Mouse (Mus musculus): Measurements from ENCODE around the gene Kdm5a. TPM values are rescaled to one million over a fixed set of nuclear protein-coding genes. Genes with fewer than 3 reads are reported as not detected.

The Kdm5a gene
- total RNA-seq (2021): 10 to 100 TPM; 46.0 to 47.5 TPM

DNA sequence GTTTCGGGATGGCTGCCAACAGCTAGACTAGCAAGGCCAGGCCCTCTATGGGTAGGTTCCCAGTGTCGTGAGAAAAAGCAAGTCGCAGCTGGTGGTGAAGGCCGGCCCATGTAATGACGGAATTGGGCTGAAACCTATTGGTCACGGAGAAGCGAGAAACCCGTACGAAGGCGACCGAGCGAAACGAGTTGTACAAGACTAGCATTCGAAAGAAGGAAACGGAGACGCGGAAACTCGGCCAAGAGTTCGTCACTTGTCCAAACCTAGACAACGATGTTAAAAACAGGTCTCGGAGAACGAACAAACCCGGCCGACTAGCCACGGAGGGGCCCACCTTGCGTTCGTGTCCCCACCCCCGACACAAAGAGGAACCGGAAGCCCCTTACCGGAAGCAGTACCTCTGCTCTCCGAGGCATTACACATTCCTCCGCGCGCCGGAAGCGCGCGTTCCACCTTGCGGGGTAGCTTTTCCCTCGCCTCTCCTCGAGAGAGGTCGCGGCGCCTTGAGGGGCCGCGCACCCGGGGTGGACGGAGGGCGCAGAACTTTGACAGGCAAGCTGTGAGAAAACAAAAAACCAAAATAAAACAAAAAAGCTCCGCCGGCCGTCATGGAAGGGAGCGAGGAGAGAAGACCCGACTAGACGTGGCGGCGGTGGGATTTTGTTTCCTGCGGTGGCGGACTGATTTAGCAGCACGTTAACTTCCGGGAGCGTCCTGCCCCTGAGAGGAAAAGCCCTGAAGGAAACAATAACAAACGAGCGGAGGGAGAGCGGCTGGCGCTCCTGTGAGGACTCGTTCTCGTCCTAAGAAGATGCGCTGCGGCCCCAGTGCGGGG, at the start of gene Kdm5a, which contains the start of gene Ccdc77:
Gene Kdm5a (plus strand): TSS at position 437 of the 835 bp plus-strand sequence.
Gene Ccdc77 (minus strand): TSS at position 687 of the 835 bp plus-strand sequence.
- intact Hi-C loops (cut with DNase I): no loop called here
- peak; percentile 96 for DNase-seq

DNA sequence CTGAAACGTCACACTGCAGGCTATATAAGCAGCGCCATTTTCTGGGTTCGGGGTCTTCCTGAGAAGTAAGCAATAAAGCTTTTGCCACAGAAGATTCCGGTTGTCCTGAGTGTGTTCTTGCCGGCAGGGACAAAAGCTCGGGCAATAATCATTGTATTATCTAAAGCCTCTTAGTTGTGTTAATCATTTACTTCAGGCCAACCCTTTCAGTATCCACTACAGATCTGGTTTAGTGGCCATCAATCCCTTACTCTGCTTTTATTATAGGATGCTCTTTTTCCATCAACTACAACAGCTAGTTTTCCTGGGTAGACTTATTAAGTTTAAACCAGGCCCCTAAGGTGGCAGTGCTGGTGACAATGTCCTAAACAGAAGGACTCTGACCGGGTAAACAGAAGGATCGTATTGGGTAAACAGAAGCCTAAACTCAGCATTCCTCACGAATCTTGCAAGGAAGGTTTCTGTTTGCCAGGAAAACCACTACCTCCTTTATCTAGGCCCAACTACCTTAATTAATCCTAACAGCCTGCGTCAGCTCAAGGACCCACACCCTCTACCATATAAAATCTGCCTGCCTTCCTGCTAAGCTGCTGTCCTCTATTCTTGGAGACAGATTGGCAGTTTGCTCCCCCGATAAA, 45.5 kb upstream of the Kdm5a start:
- no peak for DNase-seq
- intact Hi-C loops (cut with DNase I): no loop called here

DNA sequence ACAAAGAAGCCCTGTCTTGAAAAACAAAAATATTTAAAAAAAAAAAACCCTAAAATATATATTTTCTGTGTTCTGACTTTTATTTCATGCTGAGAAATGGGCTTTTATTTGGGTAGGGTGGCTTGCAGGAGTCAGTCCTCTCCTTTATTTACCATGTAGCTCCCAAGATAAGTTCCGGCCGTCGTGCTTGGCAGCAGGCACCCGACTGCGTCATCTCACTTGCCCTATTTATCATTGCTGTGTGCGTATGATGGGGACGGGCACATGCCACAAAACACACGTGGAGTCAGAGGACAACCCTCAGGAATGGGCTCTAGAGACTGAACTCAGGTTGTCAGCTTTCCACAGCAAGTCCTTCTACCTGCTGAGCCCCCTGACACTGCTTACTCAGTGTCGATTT, 44.8 kb upstream of the Kdm5a start:
- DNase-seq: peak in 1 of 2 experiments; percentile 10
- intact Hi-C loops (cut with DNase I): no loop called here

DNA sequence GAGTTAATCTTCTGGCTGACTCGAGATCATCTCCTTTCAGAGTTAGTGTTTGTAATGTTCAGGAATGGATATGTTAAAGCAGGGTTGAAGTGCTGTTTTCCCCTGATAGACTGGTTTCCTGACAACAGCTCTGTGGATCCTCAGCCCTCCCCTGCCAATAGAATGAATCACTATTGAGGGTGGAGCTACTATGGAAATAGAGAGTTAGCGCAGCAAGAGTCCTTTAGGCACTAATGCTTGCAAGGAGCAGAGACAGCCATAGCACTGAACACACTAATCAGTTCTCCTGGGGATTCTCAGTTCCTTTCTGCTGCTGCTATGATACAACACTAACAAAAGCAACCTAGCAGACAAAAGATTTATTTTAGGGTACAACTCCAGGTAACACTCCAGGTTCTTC, 43.6 kb upstream of the Kdm5a start:
- intact Hi-C loops (cut with DNase I): no loop called here

DNA sequence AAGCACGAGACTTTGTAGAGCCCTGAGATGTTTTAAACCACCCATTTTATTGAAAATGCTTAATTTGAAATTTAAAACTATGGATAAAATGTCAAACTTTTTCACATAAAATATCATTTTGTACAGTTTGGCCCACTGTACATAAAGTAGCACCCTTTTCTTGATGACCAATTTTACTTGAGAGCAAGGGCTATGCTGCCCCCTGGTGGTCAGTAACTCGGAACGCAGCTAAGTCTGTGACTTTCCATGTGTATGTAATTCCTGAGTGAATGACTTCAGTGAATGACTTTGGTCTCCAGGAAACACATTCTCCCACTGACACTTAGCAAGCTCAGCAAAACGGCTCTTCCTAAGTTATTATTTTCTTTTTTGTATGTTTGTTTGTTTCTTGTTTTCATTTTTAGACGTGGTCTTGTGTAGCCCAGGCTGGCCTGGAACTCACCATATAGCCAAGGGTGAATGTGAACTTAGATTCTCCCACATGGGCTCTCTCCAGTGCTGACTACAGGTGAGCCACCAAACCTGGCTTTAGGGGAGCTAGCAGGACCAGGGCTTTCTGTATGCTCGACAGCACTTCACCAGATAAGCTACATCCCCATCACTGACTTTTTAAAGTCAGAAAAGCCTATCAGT, 39.5 kb upstream of the Kdm5a start:
- DNase-seq: peak; percentile 74 to 83
- intact Hi-C loops (cut with DNase I): loop anchor here (2.0 kb wide), 1 partner anchor 102 kb away; no protein-coding TSS in a partner anchor

More for the DNA sequence above, 43.6 kb upstream of the Kdm5a start:
- no peak for DNase-seq

DNA sequence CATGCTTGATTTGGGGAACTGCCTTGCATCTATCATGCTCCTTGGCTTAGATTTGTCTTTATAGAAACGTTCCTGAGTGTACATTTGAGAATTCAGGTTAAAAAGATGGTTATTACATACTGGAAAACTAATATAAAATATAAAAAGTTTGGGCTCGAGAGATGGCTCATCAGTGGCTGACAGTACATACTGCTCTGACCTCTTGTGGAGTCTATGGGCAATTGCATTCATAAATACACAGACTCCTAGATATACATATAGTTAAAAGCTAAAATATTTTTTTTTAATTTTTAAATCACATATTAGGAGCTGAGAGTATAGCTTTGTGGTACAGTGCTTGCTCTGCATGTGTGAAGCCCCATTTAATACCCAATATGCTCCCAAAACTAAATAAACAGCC, 31.6 kb upstream of the Kdm5a start:
- intact Hi-C loops (cut with DNase I): no loop called here
- DNase-seq: no peak

DNA sequence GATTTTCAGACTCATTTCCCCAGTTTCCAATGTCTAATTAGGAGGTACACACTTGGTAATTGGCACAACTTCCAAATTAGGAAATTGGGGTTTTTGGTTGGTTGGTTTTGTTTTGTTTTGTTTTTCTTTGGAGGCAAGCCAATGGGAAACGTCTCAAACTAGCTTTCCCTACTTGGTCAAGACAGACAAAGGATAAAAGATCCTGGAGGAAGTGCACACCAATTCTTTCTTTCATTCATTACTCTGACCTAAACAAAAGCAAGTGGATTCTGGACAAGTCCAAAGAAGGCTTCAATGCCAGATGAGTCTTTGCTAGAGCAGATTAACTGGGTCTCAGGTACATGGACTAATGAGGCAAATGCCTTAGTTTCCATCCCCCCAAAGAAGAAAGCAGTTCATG, 19.9 kb upstream of the Kdm5a start:
- intact Hi-C loops (cut with DNase I): no loop called here
- no peak for DNase-seq

DNA sequence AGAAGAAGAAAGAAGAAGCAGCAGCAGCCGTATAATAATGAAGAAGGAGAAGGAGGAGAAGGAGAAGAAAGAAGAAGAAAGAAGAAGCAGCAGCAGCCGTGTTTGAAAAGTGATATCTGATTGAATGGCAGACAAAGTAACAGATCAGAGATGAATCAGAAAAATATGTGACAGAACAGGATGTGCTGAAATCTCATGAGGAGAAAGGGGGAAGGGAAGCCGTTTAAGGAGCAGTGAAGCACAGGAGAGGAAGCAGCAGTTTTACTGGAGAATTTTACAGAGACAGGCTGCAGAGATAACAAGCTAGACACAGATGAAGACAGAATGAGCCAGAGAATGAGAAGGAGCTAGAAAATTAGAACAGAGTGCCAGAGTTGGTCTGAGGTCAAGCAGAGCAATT, 14.9 kb upstream of the Kdm5a start:
- intact Hi-C loops (cut with DNase I): no loop called here
- no peak for DNase-seq

DNA sequence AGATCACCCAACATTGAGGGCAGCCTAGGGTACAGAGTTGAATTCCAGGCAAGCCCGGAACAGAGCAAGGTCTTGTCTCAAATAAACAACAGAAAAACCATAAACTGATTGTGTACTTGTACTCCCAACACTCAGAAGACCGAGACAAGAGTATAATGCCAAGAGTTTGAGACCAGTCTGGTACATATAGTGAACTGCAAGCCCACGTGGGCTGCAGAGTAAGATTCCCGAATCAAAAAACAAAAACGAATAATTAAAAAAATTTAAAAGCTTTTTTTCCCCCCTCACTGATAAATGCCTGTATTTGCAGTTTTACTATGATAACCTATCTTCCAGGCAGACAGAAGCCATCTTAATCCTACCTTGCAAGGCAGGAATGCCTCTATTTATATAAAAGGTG, 7.4 kb upstream of the Kdm5a start:
- DNase-seq: no peak
- intact Hi-C loops (cut with DNase I): no loop called here

DNA sequence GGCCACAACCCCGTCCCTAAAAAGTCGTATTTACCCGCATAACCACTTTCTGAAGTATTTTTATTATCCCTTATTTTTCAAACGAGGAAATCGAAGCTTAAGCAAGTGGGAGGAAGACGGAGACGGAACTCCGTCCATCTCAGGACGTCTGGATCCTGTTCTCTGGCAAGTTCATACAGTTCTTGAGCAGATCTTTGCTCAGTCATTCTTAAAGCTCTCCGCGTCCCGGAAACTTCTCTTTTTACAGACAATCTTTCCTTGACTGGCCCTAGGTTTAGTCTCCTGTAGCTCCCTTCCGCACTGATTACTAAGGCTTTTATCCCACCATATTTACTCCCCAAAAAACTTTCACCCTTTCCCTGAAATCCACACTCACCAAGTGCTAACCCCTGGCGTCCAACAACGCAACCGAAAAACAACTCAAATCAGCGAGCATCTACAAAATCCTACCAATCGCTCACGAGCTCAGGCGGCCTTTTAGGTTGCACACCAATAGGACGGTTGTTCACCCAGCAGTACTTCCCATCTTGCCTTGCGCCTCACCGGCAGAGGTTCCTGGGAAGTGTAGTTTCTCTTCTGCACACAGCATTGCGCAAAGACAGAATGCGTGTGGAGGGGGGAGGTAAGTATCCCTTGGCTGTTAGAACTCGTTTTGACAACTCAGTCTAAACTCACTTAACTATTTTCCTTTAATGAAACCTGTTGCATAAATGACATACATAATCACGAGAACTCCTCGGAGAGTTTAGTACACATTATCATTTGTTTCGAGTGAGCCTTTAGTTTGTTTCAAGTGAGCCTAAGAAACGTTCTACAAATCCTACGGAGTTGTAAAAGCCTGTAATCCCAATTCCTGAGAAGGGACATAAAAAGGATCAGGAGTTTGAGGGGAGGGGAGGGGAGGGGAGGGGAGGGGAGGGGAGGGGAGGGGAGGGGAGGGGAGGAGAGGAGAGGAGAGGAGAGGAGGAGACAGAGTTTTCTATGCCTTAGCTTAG, 6.7 kb upstream of the Kdm5a start:
- intact Hi-C loops (cut with DNase I): no loop called here
- DNase-seq: peak; percentile 89

DNA sequence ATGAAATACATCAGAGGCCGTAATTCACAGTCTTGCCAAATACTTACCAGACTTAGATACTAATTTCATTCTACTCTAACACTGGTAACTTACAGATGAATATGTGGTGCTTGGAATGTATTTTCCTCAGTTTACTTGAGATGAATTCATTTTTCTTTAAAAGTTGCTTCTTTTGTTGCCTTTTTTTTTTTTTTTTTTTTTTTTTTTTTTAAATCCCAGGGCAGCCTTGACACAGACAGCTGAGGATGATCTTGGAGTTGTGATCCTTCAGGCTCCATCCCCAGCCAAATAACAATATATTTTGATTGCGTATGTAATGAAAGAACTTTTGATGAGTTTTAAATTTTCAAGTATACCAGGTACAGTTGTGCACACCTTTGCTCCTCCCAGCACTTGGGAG, 1.8 kb upstream of the Kdm5a start:
- DNase-seq: no peak
- intact Hi-C loops (cut with DNase I): no loop called here

DNA sequence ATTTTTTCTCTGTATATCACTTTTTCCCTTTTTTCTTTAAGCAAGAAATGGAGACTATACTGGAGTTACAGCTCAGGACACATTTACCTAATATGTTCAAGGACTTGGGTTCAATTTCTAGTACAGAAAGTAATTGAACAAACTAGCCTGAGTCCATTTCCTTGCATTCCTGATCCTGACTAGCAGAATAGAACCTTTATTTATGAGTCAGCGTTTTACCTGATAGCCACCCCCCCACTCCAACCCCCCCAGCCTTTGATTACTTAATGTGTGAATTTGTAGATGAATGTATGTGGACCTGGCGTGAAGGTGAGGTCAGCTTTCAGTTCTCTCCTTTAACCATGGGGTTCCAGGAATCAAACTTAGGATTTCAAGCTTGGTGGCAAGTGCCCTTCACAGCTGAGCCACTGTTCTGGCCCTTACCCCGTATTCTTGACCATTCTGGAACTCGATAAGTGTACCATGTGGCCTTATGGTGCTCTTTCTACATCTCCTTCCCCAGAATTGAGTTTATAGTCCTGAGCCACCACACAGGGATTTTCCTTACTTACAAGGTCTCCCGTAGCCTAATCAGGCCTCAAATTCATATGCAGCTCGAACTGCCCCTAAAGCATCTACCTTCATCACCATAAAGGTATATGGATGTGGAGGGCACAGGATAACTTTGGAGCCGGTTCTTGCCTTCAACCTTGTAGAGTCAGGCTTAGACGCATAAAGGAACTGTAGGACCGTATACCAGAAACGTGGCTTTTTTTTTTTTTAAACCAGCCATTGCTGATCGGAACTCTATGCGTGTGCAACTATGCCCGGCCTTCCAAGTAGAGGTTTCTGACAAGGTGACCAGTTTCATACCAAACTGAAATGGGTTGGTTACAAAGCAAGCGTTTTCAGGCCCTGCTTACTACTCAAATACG, 893 bp upstream of the Kdm5a start:
- no peak for DNase-seq
- intact Hi-C loops (cut with DNase I): no loop called here

DNA sequence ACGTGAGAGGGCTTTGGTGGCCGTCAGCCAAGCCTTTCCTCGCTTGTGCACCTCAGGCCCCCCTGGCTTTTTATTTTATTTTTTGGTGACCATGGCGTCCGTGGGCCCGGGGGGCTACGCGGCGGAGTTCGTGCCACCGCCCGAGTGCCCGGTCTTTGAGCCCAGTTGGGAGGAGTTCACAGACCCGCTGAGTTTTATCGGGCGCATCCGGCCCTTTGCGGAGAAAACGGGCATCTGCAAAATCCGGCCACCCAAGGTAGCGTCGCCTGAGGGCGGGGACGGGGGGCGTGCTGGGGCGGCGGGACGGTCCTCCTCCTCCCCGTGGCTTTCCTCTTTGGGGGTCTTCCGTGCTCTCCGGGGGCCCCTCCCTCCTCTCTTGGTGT, 590 bp downstream of the Kdm5a start:
- intact Hi-C loops (cut with DNase I): no loop called here

DNA sequence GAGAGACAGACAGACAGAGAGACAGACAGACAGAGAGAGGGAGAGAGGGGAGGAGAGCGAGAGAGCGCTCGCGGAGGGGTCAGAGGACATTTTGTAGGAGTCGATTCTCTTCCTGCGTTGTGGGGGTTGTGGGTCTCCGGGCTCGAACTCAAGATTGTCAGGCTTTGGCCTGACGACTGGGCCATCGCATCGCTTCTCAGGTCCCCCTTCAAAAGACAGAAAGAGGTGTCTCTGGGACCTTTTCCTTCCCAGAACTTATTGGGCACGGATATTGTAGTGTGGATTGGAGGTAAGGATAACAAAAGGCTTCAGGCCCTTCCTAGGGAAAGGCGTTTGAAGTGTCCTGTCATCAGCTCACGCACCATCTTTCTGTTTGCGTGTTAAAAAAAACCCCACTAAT, 1.1 kb downstream of the Kdm5a start:
- intact Hi-C loops (cut with DNase I): no loop called here
- peak; percentile 13 to 14 for DNase-seq

More for the DNA sequence above, 590 bp downstream of the Kdm5a start:
- DNase-seq: no peak

DNA sequence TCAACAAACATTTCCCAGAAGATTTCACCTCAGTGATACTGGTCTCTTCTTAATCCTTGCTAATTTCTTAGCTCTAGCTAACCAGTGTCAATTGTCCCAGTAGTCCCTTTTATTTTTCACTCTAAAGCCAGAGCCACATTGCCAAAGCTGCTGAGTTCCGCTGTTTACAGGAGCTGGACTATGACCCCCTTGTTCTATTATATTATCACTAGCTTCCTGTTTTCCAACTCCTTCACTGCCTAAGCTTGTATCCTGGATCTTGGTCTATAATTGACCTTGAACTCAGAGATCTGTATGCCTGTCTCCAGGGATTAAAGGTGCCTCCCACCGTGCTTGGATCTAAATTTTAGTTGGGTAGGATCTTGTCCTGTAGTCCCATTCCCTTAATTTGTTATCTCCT, 12.8 kb downstream of the Kdm5a start:
- no peak for DNase-seq
- intact Hi-C loops (cut with DNase I): no loop called here

DNA sequence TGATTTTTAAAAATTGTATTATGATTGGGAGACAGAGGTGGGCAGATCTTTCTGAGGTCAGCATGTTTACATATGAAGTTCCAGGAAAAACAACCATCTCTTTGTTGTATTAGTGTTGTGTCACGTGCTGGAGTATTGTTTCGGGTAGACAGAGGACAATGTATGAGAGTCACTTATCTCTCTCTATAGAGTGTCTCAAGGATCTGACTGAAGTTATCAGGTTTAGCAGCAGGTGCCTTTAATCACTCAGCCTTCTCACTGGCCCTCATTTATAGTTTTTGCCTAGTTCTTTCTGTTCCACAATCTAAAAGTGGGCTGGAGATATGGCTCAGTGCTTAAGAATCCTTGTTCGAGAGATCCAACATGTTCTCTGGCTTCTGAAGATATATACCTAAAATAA, 26.1 kb downstream of the Kdm5a start:
- no peak for DNase-seq
- intact Hi-C loops (cut with DNase I): no loop called here

DNA sequence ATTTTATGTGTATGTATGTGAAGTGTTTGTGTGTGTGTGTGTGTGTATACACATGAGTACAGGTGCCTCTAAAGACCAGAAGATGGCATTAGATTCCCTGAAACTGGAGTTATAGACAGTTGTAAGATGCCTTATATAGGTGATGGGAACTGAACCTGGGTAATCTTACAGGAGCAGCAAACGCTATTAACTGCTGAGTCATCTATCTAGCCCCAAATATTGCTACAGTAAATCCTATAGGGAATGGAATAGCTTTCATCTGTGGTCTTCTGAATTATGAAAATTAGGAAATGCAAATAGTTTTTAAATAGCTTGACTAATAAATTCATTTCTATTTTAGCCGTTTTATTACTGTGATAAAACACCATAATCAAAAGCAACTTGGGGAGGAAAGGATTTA, 28.9 kb downstream of the Kdm5a start:
- DNase-seq: no peak
- intact Hi-C loops (cut with DNase I): no loop called here

DNA sequence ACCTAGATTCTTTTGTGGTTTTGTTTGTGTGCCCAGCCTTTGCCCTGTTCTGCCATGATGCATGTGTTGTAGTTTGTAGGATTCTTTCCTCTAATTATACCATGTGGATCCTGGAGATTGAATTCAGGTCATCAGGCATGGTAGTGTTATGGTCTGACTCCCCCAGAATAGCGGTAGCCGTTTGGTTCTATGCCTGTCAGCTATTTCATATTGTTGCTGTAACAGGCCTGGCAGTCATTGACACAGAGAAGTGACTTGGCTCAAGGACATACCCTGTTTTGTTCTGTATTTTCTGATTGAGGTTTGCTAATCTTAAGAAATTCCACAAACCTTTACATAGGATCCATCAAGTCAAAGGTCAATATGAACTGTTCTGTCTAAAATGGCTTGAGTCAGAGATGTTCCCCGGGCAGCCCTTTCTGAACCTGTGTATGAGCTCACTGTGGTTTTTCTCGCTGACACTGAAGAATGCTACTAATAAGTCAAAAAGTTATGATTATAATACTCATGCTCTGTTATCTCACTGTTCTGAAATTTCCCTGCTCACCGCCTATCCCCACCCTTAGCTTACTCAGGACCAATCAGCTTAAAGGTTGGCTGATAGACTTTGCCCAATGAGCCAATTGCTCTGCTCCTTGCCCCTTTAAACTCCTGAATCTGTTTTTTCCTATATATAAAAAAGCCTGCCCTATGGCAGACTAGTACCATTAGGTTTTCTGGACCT, 31.9 kb downstream of the Kdm5a start:
- intact Hi-C loops (cut with DNase I): no loop called here
- no peak for DNase-seq

DNA sequence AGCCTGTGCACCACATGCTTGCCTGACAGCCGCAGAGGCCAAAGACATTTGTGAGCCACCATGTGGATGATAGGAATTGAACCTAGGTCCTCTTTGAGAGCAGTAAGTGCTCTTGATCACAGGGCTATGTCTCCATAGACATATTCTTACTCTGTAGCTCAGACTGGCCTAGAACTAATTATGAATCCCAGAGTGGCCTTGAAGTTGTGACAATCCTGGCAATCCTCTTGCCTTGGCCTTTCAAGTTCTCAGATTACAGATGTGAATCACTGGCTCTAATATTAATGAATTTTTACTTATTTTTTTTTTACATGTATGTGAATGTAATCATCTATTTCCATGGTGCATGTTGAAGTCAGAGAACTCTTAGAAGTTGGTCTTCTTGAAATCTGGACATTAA, 40.0 kb downstream of the Kdm5a start:
- intact Hi-C loops (cut with DNase I): no loop called here
- no peak for DNase-seq

Measured in heart, postnatal 10 days (tissue).